Mouse (Mus musculus) hindbrain, embryonic 15.5 days (tissue): Measurements from ENCODE around the gene Styx. TPM values are rescaled to one million over a fixed set of nuclear protein-coding genes. Genes with fewer than 3 reads are reported as not detected.

Experiments used
- ATAC-seq: fragments of 200-750 bp; cut with Nextera tagmentation; 2 replicates; pipeline ENCODE4 v1.8.0; 2017; ENCODE audit warnings: low read depth, moderate number of reproducible peaks, moderate TSS enrichment; ENCODE audit not compliant: low FRiP score
- H3K27ac ChIP-seq: fragments of 300-500 bp; sonication (generic); replicated peaks from 2 replicates; pipeline ENCODE4 v1.5.1; 2015; ENCODE audit warnings: mild to moderate bottlenecking, inconsistent platforms
- H3K27me3 ChIP-seq: fragments of 300-500 bp; sonication (generic); 2 replicates; pipeline ENCODE4 v1.6.1; 2015; ENCODE audit warnings: control low read depth, inconsistent platforms
- H3K36me3 ChIP-seq: fragments of 300-500 bp; sonication (generic); 2 replicates; pipeline ENCODE4 v1.6.1; 2015; ENCODE audit warnings: control low read depth, inconsistent platforms
- H3K4me1 ChIP-seq: fragments of 300-500 bp; sonication (generic); replicated peaks from 2 replicates; pipeline ENCODE4 v1.6.1; 2015; ENCODE audit warnings: control low read depth, inconsistent platforms
- H3K4me2 ChIP-seq: fragments of 300-500 bp; sonication (generic); 2 replicates; pipeline ENCODE4 v1.6.1; 2015; ENCODE audit warnings: moderate library complexity, mild to moderate bottlenecking, inconsistent platforms
- H3K4me3 ChIP-seq: fragments of 300-500 bp; sonication (generic); 2 replicates; pipeline ENCODE4 v1.5.1; 2015; ENCODE audit warnings: mild to moderate bottlenecking, inconsistent platforms
- H3K9ac ChIP-seq: fragments of 300-500 bp; sonication (generic); 2 replicates; pipeline ENCODE4 v1.6.1; 2015; ENCODE audit warnings: inconsistent platforms
- H3K9me3 ChIP-seq: fragments of 300-500 bp; sonication (generic); 2 replicates; pipeline ENCODE4 v1.6.1; 2016; ENCODE audit warnings: control low read depth, inconsistent platforms
- WGBS: fragments of 180-500 bp; shearing (Covaris S2); methylation state at CpG from one replicate; pipeline ENCODE4 v1.1.7; 2015; 5-methylcytosine and 5-hydroxymethylcytosine counted together
- polyA plus RNA-seq: library from polyadenylated mRNA; unstranded; fragments of >200 nt; fragmentation: Nextera tagmentation; extraction: Ambion mirVana; gene quantifications from 2 replicates; pipeline ENCODE4 v1.2.1, GENCODE M21; 2015

The Styx gene
- polyA plus RNA-seq, 1 experiment from 2014 or later = 66.5 TPM

GRCm38 (mm10) chr14:45422371-45422770 lies 71.5 kb downstream of the Styx start:
- WGBS = 58% methylated on average over 4 of the region's 4 CpGs
- no peak for ATAC-seq
- Histone ChIP-seq H3K27ac (no peak overlapping the region), H3K4me2 (no peak overlapping the region), H3K9me3 (no peaks in the 10 kb centered on the region), H3K27me3 (no peaks in the 10 kb centered on the region), H3K36me3 (no peaks in the 10 kb centered on the region), H3K4me3 (no peak overlapping the region), H3K9ac (no peak overlapping the region), H3K4me1 (no peaks in the 10 kb centered on the region)

GRCm38 (mm10) chr14:45423220-45423619 lies 72.3 kb downstream of the Styx start:
- Histone ChIP-seq H3K27me3 (no peaks in the 10 kb centered on the region), H3K27ac (no peak overlapping the region), H3K9me3 (no peaks in the 10 kb centered on the region), H3K36me3 (no peaks in the 10 kb centered on the region), H3K4me2 (no peak overlapping the region), H3K4me1 (no peaks in the 10 kb centered on the region), H3K4me3 (no peak overlapping the region), H3K9ac (no peak overlapping the region)
- peak; percentile 79 for ATAC-seq
- 12% methylated on average over 5 of the region's 5 CpGs for WGBS

GRCm38 (mm10) chr14:45430066-45430842 lies 79.4 kb downstream of the Styx start:
- 92% methylated on average over 13 of the region's 13 CpGs for WGBS
- no peaks in the 10 kb centered on the region for H3K36me3 ChIP-seq
- H3K27me3 ChIP-seq = no peaks in the 10 kb centered on the region
- H3K4me2 ChIP-seq = no peak overlapping the region
- H3K9me3 ChIP-seq = no peaks in the 10 kb centered on the region
- H3K4me1 ChIP-seq = no peaks in the 10 kb centered on the region
- H3K4me3 ChIP-seq = no peak overlapping the region
- H3K27ac ChIP-seq = no peak overlapping the region
- no peak for ATAC-seq
- no peak overlapping the region for H3K9ac ChIP-seq

- 74% methylated on average over 4 of the region's 4 CpGs for WGBS
- no peaks in the 10 kb centered on the region for H3K36me3 ChIP-seq
These were observed 81.1 kb downstream of the Styx start for GRCm38 (mm10) chr14:45432003-45432402.

GRCm38 (mm10) chr14:45434220-45434619 lies 83.3 kb downstream of the Styx start:
- 71% methylated on average over 6 of the region's 6 CpGs for WGBS
- no peak overlapping the region for H3K4me2 ChIP-seq
- H3K4me3 ChIP-seq = no peak overlapping the region
- H3K4me1 ChIP-seq = no peaks in the 10 kb centered on the region
- H3K27ac ChIP-seq = no peak overlapping the region
- no peaks in the 10 kb centered on the region for H3K36me3 ChIP-seq
- no peaks in the 10 kb centered on the region for H3K9me3 ChIP-seq
- no peaks in the 10 kb centered on the region for H3K27me3 ChIP-seq
- no peak overlapping the region for H3K9ac ChIP-seq
- no peak for ATAC-seq

More at GRCm38 (mm10) chr14:45432003-45432402, 81.1 kb downstream of the Styx start:
- Histone ChIP-seq H3K4me3 (no peak overlapping the region), H3K9me3 (no peaks in the 10 kb centered on the region), H3K9ac (no peak overlapping the region), H3K27ac (no peak overlapping the region), H3K27me3 (no peaks in the 10 kb centered on the region), H3K4me2 (no peak overlapping the region), H3K4me1 (no peaks in the 10 kb centered on the region)
- ATAC-seq = no peak

- Histone ChIP-seq H3K4me2 (no peak overlapping the region), H3K4me1 (no peaks in the 10 kb centered on the region), H3K9ac (no peak overlapping the region), H3K27me3 (no peaks in the 10 kb centered on the region), H3K36me3 (no peaks in the 10 kb centered on the region), H3K4me3 (no peak overlapping the region), H3K9me3 (no peaks in the 10 kb centered on the region), H3K27ac (no peak overlapping the region)
- ATAC-seq = no peak
- 81% methylated on average over 19 of the region's 19 CpGs for WGBS
These were observed 87.5 kb downstream of the Styx start for GRCm38 (mm10) chr14:45438250-45438930.

GRCm38 (mm10) chr14:45438931-45439275 lies 88.0 kb downstream of the Styx start:
- H3K9ac ChIP-seq = no peak overlapping the region
- no peak for ATAC-seq
- no peak overlapping the region for H3K4me3 ChIP-seq
- no peak overlapping the region for H3K27ac ChIP-seq
- no peaks in the 10 kb centered on the region for H3K27me3 ChIP-seq
- H3K36me3 ChIP-seq = no peaks in the 10 kb centered on the region
- WGBS = 88% methylated on average over 2 of the region's 2 CpGs
- H3K9me3 ChIP-seq = no peaks in the 10 kb centered on the region
- H3K4me2 ChIP-seq = no peak overlapping the region
- H3K4me1 ChIP-seq = no peaks in the 10 kb centered on the region

- no peak overlapping the region for H3K4me2 ChIP-seq
- no peak overlapping the region for H3K27ac ChIP-seq
- 78% methylated on average over 9 of the region's 9 CpGs for WGBS
- no peak overlapping the region for H3K9ac ChIP-seq
- no peak for ATAC-seq
- no peaks in the 10 kb centered on the region for H3K9me3 ChIP-seq
- H3K36me3 ChIP-seq = no peaks in the 10 kb centered on the region
- H3K4me1 ChIP-seq = no peaks in the 10 kb centered on the region
- H3K27me3 ChIP-seq = no peaks in the 10 kb centered on the region
- no peak overlapping the region for H3K4me3 ChIP-seq
These were observed 88.5 kb downstream of the Styx start for GRCm38 (mm10) chr14:45439387-45439786.

- no peak overlapping the region for H3K4me3 ChIP-seq
- no peaks in the 10 kb centered on the region for H3K36me3 ChIP-seq
- 64% methylated on average over 6 of the region's 6 CpGs for WGBS
- ATAC-seq = no peak
- H3K4me1 ChIP-seq = no peaks in the 10 kb centered on the region
- H3K27me3 ChIP-seq = no peaks in the 10 kb centered on the region
- H3K4me2 ChIP-seq = no peak overlapping the region
- no peaks in the 10 kb centered on the region for H3K9me3 ChIP-seq
- H3K27ac ChIP-seq = no peak overlapping the region
- H3K9ac ChIP-seq = no peak overlapping the region
These were observed 90.4 kb downstream of the Styx start for GRCm38 (mm10) chr14:45441291-45441690.

- no peaks in the 10 kb centered on the region for H3K9me3 ChIP-seq
- H3K4me2 ChIP-seq = no peak overlapping the region
- H3K36me3 ChIP-seq = no peaks in the 10 kb centered on the region
- no peak for ATAC-seq
- no peak overlapping the region for H3K4me3 ChIP-seq
- 75% methylated on average over 12 of the region's 12 CpGs for WGBS
- no peaks in the 10 kb centered on the region for H3K4me1 ChIP-seq
- no peak overlapping the region for H3K9ac ChIP-seq
- no peak overlapping the region for H3K27ac ChIP-seq
- no peaks in the 10 kb centered on the region for H3K27me3 ChIP-seq
These were observed 92.1 kb downstream of the Styx start for GRCm38 (mm10) chr14:45442781-45443560.

- no peak for ATAC-seq
- H3K4me1 ChIP-seq = no peaks in the 10 kb centered on the region
- WGBS = 49% methylated on average over 7 of the region's 7 CpGs
- no peaks in the 10 kb centered on the region for H3K9me3 ChIP-seq
- no peaks in the 10 kb centered on the region for H3K27me3 ChIP-seq
- H3K4me3 ChIP-seq = no peak overlapping the region
- H3K27ac ChIP-seq = no peak overlapping the region
- H3K4me2 ChIP-seq = no peak overlapping the region
- no peak overlapping the region for H3K9ac ChIP-seq
- H3K36me3 ChIP-seq = no peaks in the 10 kb centered on the region
These were observed 94.0 kb downstream of the Styx start for GRCm38 (mm10) chr14:45444870-45445269.

- Histone ChIP-seq H3K36me3 (no peaks in the 10 kb centered on the region), H3K9me3 (no peaks in the 10 kb centered on the region), H3K4me3 (no peak overlapping the region), H3K4me1 (no peaks in the 10 kb centered on the region), H3K27ac (no peak overlapping the region), H3K9ac (no peak overlapping the region), H3K4me2 (no peak overlapping the region), H3K27me3 (no peaks in the 10 kb centered on the region)
- no peak for ATAC-seq
- WGBS = 67% methylated on average over 12 of the region's 12 CpGs
These were observed 94.6 kb downstream of the Styx start for GRCm38 (mm10) chr14:45445445-45445844.
